Mouse (Mus musculus): ENCODE data around the gene Casq2. TPM values are rescaled to one million over a fixed set of nuclear protein-coding genes. Genes with fewer than 3 reads are reported as not detected.

Gene Casq2
- polyA plus RNA-seq, 1 experiment = 49.1 TPM

DNA sequence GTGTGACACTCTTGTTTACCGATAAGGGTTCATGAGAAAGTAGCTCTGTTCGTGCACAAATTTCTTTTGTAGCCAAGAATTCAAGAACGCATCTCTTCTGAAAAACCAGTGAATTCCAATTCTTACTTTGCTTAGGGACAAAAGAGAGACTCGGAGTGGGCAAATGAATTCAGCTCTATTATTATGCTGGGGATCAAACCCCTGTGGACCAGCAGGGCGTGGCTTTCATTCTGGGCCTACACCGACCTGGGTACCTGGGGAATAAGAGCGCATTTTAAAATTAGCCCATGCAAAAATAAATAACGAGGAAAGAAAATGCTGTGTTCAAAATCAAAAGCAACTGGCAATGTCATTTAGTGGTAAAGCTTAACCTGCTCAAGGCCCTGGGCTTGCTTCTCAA, 32.9 kb upstream of the Casq2 start:
- no peak overlapping the region for H3K27ac ChIP-seq (ENCODE audit: insufficient read depth, low read length)
- 63% methylated on average over 8 of the region's 8 CpGs for WGBS
- no peak for TF ChIP-seq POLR2A (IDR thresholded peaks at IDR 0.05; ENCODE audit: borderline replicate concordance, insufficient read depth, low read length)
- TF ChIP-seq CTCF (IDR thresholded peaks at IDR 0.05; ENCODE audit: borderline replicate concordance, insufficient read depth, low read depth, low read length) = no peak
- no peak for DNase-seq
- no peaks in the 10 kb centered on the region; the same call in 1 of the 2 replicates for H3K27me3 ChIP-seq (ENCODE audit: control insufficient read depth, insufficient read depth, low read length)
- no peak overlapping the region for H3K4me3 ChIP-seq (replicated peaks; ENCODE audit: insufficient read depth, low read depth, low read length)
- no peaks in the 10 kb centered on the region; the same call in 1 of the 2 replicates for H3K4me1 ChIP-seq (ENCODE audit: control insufficient read depth, insufficient read depth, low read length)

DNA sequence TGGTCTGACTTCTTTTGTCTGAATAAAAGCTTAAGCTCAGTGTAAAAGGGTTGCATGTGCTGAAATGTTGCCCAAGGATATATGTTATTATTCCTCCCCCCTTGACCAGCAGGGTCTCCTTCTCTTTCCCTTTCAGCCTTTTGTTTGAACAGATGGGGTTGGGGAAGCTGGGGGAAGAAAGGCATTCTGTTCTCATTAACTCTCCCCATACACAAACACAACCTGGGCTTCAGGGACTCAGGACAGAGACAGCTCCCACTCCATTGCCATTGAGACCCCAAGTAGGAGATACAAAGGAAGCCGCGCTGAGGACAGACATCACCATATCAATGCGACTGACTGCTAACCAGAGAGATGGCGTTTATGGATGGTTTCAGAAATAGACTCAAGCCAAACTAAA, 30.3 kb upstream of the Casq2 start:
- Histone ChIP-seq H3K4me1 (ENCODE audit: control insufficient read depth, insufficient read depth, low read length) (no peaks in the 10 kb centered on the region), H3K27ac (ENCODE audit: insufficient read depth, low read length) (no peak overlapping the region), H3K4me3 (replicated peaks; ENCODE audit: insufficient read depth, low read depth, low read length) (no peak overlapping the region), H3K27me3 (ENCODE audit: control insufficient read depth, insufficient read depth, low read length) (no peaks in the 10 kb centered on the region; the same call in 1 of the 2 replicates)
- TF ChIP-seq CTCF (IDR thresholded peaks at IDR 0.05; ENCODE audit: borderline replicate concordance, insufficient read depth, low read depth, low read length) (no peak), POLR2A (IDR thresholded peaks at IDR 0.05; ENCODE audit: borderline replicate concordance, insufficient read depth, low read length) (no peak)
- no peak for DNase-seq
- WGBS = 78% methylated on average over 4 of the region's 4 CpGs

DNA sequence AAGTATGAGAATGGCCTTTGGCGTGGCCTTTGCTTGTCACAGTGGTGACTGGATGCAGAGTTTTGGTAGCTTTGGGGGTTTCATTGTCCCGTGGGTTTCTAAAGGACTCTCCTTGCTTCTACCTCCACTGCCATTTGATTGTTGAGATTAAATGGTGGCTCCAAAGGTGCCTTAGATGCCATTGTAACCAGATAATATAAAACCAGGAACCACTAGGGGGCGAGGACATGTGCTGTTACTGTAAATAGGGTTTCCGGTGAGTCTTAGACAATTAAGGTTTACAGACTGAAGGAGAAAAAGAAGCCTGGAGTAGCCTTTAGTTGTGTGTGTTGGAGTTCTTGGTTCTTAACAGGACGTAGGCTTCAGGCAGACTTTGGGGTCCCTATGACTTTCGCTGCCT, 26.1 kb upstream of the Casq2 start:
- Histone ChIP-seq H3K4me3 (replicated peaks; ENCODE audit: insufficient read depth, low read depth, low read length) (no peak overlapping the region), H3K27ac (ENCODE audit: insufficient read depth, low read length) (no peak overlapping the region), H3K4me1 (ENCODE audit: control insufficient read depth, insufficient read depth, low read length) (no peaks in the 10 kb centered on the region), H3K27me3 (ENCODE audit: control insufficient read depth, insufficient read depth, low read length) (no peaks in the 10 kb centered on the region; the same call in 1 of the 2 replicates)
- WGBS = 85% methylated on average over 6 of the region's 6 CpGs
- no peak for DNase-seq
- TF ChIP-seq CTCF (IDR thresholded peaks at IDR 0.05; ENCODE audit: borderline replicate concordance, insufficient read depth, low read depth, low read length) = no peak

DNA sequence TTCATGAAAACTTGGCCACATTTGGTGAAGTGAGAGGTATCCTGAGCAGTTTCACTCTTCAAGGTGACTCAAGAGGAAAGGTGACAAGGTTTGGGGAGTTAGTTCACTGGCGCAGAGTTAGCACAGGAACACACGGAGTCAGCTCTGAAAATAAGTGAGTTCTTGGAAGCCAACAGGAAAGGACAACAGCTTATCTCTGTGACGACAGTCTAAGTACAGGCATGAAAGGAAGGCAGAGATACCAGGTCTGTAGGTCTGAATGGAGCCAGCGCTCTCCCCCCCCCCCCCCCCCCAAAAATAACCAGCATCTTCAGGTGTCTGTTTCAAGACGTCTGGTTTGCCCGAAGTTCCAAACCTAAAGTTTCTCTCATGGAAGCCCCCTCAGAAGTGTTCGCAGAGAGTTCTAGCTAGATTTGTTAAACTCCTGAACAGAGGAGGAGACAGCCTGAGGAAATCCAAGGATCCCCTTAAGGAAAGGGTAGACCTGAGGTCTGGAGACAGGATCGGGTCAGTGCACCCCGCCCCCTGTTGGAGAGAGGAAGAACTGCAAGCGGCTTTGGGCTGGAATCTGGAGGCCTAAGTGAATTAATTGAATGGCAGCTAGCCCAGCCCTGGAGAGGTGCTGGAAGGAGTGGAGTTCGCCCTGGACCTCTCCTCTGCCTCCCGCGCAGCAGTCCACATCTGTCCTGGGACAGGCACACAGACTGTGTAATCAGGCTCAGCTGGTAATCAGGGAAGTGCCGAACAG, 24.1 kb upstream of the Casq2 start:
- no peaks in the 10 kb centered on the region for H3K27me3 ChIP-seq (ENCODE audit: control insufficient read depth, insufficient read depth, low read length)
- no peaks in the 10 kb centered on the region for H3K4me1 ChIP-seq (ENCODE audit: control insufficient read depth, insufficient read depth, low read length)
- no peak overlapping the region for H3K27ac ChIP-seq (ENCODE audit: insufficient read depth, low read length)
- WGBS = 40% methylated on average over 14 of the region's 14 CpGs
- TF ChIP-seq POLR2A (IDR thresholded peaks at IDR 0.05; ENCODE audit: borderline replicate concordance, insufficient read depth, low read length) (no peak), CTCF (IDR thresholded peaks at IDR 0.05; ENCODE audit: borderline replicate concordance, insufficient read depth, low read depth, low read length) (peak; percentile 81)
- no peak overlapping the region for H3K4me3 ChIP-seq (replicated peaks; ENCODE audit: insufficient read depth, low read depth, low read length)
- peak; percentile 72 to 78 for DNase-seq

DNA sequence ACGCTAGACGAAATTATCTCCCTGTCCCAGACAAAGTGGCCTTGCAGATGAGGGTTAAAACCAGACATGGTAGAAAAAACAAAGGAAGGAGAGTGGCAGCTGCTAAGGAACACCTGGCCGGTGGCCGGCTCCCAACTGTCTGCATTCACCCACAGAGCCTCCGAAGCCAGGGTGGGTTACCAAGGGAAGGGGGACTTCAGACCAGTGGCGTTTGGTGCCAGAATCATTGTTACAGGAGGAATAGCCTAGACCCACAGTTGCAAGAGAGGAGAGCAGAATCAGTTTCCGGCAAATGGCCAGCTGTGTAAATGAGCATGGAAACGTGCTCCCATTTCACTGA, 23.6 kb upstream of the Casq2 start:
- H3K4me3 ChIP-seq (replicated peaks; ENCODE audit: insufficient read depth, low read depth, low read length) = no peak overlapping the region
- 18% methylated on average over 8 of the region's 8 CpGs for WGBS
- TF ChIP-seq CTCF (IDR thresholded peaks at IDR 0.05; ENCODE audit: borderline replicate concordance, insufficient read depth, low read depth, low read length) = no peak
- TF ChIP-seq POLR2A (IDR thresholded peaks at IDR 0.05; ENCODE audit: borderline replicate concordance, insufficient read depth, low read length) = no peak
- no peaks in the 10 kb centered on the region for H3K4me1 ChIP-seq (ENCODE audit: control insufficient read depth, insufficient read depth, low read length)
- no peak for DNase-seq
- no peak overlapping the region for H3K27ac ChIP-seq (ENCODE audit: insufficient read depth, low read length)
- no peaks in the 10 kb centered on the region for H3K27me3 ChIP-seq (ENCODE audit: control insufficient read depth, insufficient read depth, low read length)

DNA sequence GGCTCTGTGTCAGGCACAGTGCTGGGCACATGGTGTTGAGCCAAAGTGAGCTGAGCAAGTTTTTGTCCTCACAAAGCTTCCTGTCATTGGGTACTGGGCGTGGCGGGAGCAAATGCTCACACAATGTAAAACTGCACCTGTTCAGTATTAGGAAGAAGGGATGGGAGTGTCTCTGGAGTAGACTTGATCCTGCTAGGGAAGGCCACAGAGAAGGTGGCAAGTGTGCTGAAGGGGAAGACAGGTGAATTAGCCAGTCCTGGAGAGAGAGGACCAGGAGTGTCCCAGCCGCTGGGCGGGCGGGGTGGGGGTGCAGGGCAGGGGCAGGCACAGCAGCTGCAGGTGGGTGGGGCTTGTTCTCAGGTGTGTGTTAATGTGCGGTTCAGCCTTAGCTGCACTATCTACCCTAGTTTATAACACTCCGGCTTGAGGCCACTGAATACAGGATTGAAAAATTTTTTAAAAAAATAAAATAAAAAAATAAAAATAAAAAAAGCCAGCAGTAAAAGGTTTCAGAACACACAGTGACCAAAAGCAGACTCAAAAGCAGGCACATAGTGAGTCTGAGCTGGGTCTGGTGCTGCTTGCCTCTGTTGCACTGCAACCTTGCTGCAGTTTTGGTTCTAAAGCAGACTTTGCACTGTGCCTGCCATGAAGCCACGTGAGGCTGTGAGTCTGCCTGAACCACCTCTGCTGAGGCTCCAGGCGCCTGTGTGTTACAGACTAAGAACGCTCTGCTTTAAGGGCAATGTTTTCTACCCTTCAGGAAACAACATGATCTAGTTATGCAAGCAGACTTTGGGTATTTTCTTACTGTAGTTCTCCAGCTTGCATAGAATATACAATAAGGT, 22.7 kb upstream of the Casq2 start:
- TF ChIP-seq CTCF (IDR thresholded peaks at IDR 0.05; ENCODE audit: borderline replicate concordance, insufficient read depth, low read depth, low read length) (no peak), POLR2A (IDR thresholded peaks at IDR 0.05; ENCODE audit: borderline replicate concordance, insufficient read depth, low read length) (no peak)
- DNase-seq = no peak
- WGBS = 88% methylated on average over 10 of the region's 10 CpGs
- Histone ChIP-seq H3K27ac (ENCODE audit: insufficient read depth, low read length) (no peak overlapping the region), H3K4me3 (replicated peaks; ENCODE audit: insufficient read depth, low read depth, low read length) (no peak overlapping the region), H3K4me1 (ENCODE audit: control insufficient read depth, insufficient read depth, low read length) (no peaks in the 10 kb centered on the region), H3K27me3 (ENCODE audit: control insufficient read depth, insufficient read depth, low read length) (no peaks in the 10 kb centered on the region)

DNA sequence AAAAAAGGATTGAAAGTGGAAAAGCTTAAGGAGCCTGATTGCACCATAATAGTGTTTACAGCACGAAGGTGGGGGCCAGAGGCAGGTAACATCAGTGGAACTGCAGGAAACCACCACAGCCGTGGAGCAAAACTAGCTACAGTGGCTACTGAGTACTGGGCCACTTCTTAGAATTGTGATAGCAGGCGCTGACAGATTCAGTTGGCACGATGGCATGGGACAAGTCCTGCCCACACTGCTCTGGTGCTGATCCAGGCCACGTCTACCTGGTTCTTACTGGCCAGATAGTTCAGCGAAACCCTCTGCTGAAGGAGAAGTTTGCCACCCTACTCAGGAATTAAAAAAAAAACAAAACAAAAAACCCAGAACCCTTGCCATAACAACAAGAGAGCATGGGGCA, 21.6 kb upstream of the Casq2 start:
- no peak for DNase-seq
- TF ChIP-seq CTCF (IDR thresholded peaks at IDR 0.05; ENCODE audit: borderline replicate concordance, insufficient read depth, low read depth, low read length) (no peak), POLR2A (IDR thresholded peaks at IDR 0.05; ENCODE audit: borderline replicate concordance, insufficient read depth, low read length) (no peak)
- WGBS = 89% methylated on average over 6 of the region's 6 CpGs
- Histone ChIP-seq H3K27me3 (ENCODE audit: control insufficient read depth, insufficient read depth, low read length) (no peaks in the 10 kb centered on the region), H3K4me3 (replicated peaks; ENCODE audit: insufficient read depth, low read depth, low read length) (no peak overlapping the region), H3K27ac (ENCODE audit: insufficient read depth, low read length) (no peak overlapping the region), H3K4me1 (ENCODE audit: control insufficient read depth, insufficient read depth, low read length) (no peaks in the 10 kb centered on the region)

DNA sequence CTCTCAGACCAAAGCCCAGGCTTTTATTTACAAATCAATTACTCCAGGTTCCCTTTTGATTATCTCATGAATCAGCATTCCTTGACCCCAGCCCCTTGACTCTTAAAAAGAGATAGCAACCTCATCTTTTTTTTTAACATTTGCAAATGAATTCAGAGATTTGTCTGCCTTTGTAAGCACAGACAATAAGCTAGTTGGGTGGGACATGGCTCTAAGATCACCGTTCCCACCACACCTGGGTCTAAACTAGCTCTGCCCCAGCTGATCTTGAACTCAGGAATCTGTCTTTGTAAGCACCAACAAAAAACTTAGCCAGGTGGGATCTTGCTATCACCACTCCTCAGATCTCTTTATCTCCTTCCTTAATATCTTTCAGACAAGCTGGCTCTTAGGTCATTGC, 18.9 kb upstream of the Casq2 start:
- 77% methylated on average over 1 of the region's 1 CpGs for WGBS
- Histone ChIP-seq H3K4me1 (ENCODE audit: control insufficient read depth, insufficient read depth, low read length) (no peaks in the 10 kb centered on the region), H3K27me3 (ENCODE audit: control insufficient read depth, insufficient read depth, low read length) (no peaks in the 10 kb centered on the region), H3K4me3 (replicated peaks; ENCODE audit: insufficient read depth, low read depth, low read length) (no peak overlapping the region), H3K27ac (ENCODE audit: insufficient read depth, low read length) (no peak overlapping the region)
- DNase-seq = no peak
- TF ChIP-seq CTCF (IDR thresholded peaks at IDR 0.05; ENCODE audit: borderline replicate concordance, insufficient read depth, low read depth, low read length) (no peak), POLR2A (IDR thresholded peaks at IDR 0.05; ENCODE audit: borderline replicate concordance, insufficient read depth, low read length) (no peak)
